ENCODE assay signal across 8 mouse cellular contexts in the genomic region with DNA sequence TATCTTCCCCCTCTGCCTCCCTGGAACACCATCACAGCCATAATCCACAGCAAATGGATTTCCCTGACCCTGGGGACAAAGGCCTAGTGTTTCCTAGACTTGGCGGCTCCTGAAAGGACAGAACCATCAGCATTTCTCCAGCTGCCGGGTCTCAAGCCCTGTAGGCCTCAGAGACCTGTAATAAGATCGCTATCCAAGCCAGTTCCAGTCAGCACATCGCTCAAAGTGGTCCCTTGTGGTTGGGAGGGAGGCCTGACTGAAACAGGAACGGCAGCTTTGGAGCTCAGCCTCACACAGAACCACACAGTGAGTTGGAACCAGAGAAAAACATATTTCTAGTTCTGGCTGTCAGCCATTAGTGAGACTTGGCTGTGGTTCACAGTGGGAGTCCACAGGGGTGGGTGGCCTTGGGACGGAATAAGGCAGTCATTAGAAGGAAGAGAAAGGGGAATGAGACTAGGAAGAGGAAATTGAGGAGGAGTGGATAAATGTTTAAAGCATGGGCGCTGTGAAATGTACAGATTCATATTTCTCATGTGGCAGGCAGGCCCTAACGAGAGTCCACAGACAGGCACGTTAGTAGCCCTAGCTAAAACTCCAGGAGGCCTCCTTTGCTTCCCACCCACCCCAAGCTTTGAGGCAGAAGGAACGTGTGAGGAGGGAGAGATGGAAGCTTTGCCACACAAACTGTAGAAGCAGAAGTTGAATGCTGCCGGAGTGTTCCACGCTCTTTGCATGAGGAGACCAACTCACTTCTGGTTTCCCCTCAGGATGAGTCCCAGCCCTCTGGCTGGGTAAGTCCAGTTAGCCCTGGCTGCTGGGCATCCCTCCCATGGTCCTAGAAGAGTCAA. TPM values are rescaled to one million over a fixed set of nuclear protein-coding genes. Genes with fewer than 3 reads are reported as not detected.
DNase-seq lines count a peak whose midpoint lies in the region; ATAC-seq and TF ChIP-seq lines count a peak whose summit lies in the region.

No protein-coding gene starts in this region.

- no peak for TF ChIP-seq POLR2A in kidney, adult 2 months (IDR thresholded peaks at IDR 0.05; ENCODE audit: low read depth, low read length)

- peaks cover 48% of the 10 kb centered on the region for H3K4me1 ChIP-seq in embryonic facial prominence, embryonic 14.5 days (ENCODE audit: control insufficient read depth, insufficient read depth, low read length)
- H3K4me1 ChIP-seq in heart, embryonic 10.5 days: peaks cover 24% of the 10 kb centered on the region
- no peaks in the 10 kb centered on the region for H3K4me1 ChIP-seq in kidney, adult 2 months (ENCODE audit: control insufficient read depth, insufficient read depth, low read length)
- H3K4me1 ChIP-seq in limb, embryonic 10.5 days: peaks cover 69% of the 10 kb centered on the region
- peaks cover 45% of the 10 kb centered on the region for H3K4me1 ChIP-seq in neural tube, embryonic 12.5 days

- H3K27me3 ChIP-seq in embryonic facial prominence, embryonic 14.5 days (replicated peaks; ENCODE audit: control insufficient read depth, insufficient read depth, low read length): no peaks in the 10 kb centered on the region
- peaks cover 14% of the 10 kb centered on the region; the same call in 1 of the 2 replicates for H3K27me3 ChIP-seq in heart, embryonic 10.5 days (ENCODE audit: insufficient read depth, poor library complexity, severe bottlenecking)
- no peaks in the 10 kb centered on the region for H3K27me3 ChIP-seq in kidney, adult 2 months (replicated peaks; ENCODE audit: control insufficient read depth, insufficient read depth, low read length)
- no peaks in the 10 kb centered on the region for H3K27me3 ChIP-seq in limb, embryonic 10.5 days (ENCODE audit: low read depth, poor library complexity, severe bottlenecking)
- no peaks in the 10 kb centered on the region for H3K27me3 ChIP-seq in neural tube, embryonic 12.5 days (replicated peaks)

- WGBS in embryonic facial prominence, embryonic 14.5 days: 15% methylated on average over 12 of the region's 12 CpGs
- 56% methylated on average over 12 of the region's 12 CpGs for WGBS in heart, embryonic 10.5 days
- WGBS in kidney, adult 2 months: 59% methylated on average over 12 of the region's 12 CpGs
- 57% methylated on average over 12 of the region's 12 CpGs for WGBS in limb, embryonic 10.5 days
- WGBS in neural tube, embryonic 12.5 days: 49% methylated on average over 12 of the region's 12 CpGs

- no peaks in the 10 kb centered on the region for H3K9me3 ChIP-seq in embryonic facial prominence, embryonic 14.5 days (ENCODE audit: control insufficient read depth, low read length)
- no peaks in the 10 kb centered on the region for H3K9me3 ChIP-seq in heart, embryonic 10.5 days
- H3K9me3 ChIP-seq in limb, embryonic 10.5 days (replicated peaks): no peaks in the 10 kb centered on the region
- no peaks in the 10 kb centered on the region for H3K9me3 ChIP-seq in neural tube, embryonic 12.5 days

- peak overlapping the region; percentile 91 for H3K27ac ChIP-seq in embryonic facial prominence, embryonic 14.5 days (replicated peaks; ENCODE audit: low read depth, low read length)
- H3K27ac ChIP-seq in heart, embryonic 10.5 days: peak overlapping the region; percentile 36
- no peak overlapping the region; the same call in 1 of the 2 replicates for H3K27ac ChIP-seq in kidney, adult 2 months (ENCODE audit: insufficient read depth, low read depth, low read length)
- peak overlapping the region; percentile 86 for H3K27ac ChIP-seq in limb, embryonic 10.5 days
- peak overlapping the region; percentile 38 for H3K27ac ChIP-seq in neural tube, embryonic 12.5 days

- no peak for TF ChIP-seq CTCF in kidney, adult 2 months (conservative IDR thresholded peaks at IDR 0.05; ENCODE audit: insufficient read depth, insufficient read length, low read depth, low read length)

- H3K4me3 ChIP-seq in embryonic facial prominence, embryonic 14.5 days (ENCODE audit: low read depth, low read length): no peak overlapping the region
- no peak overlapping the region for H3K4me3 ChIP-seq in heart, embryonic 10.5 days
- H3K4me3 ChIP-seq in kidney, adult 2 months (ENCODE audit: insufficient read depth, low read depth, low read length): no peak overlapping the region
- no peak overlapping the region for H3K4me3 ChIP-seq in limb, embryonic 10.5 days
- H3K4me3 ChIP-seq in neural tube, embryonic 12.5 days: no peak overlapping the region

- no peaks in the 10 kb centered on the region for H3K36me3 ChIP-seq in embryonic facial prominence, embryonic 14.5 days (ENCODE audit: control insufficient read depth, insufficient read depth, low read length)
- H3K36me3 ChIP-seq in heart, embryonic 10.5 days: no peaks in the 10 kb centered on the region
- no peaks in the 10 kb centered on the region for H3K36me3 ChIP-seq in kidney, adult 2 months (ENCODE audit: control insufficient read depth, insufficient read depth, low read length)
- H3K36me3 ChIP-seq in limb, embryonic 10.5 days: no peaks in the 10 kb centered on the region
- H3K36me3 ChIP-seq in neural tube, embryonic 12.5 days: no peaks in the 10 kb centered on the region; the same call in 1 of the 2 replicates

- H3K9ac ChIP-seq in embryonic facial prominence, embryonic 14.5 days (ENCODE audit: low read depth, low read length): no peak overlapping the region; the same call in 1 of the 2 replicates
- no peak overlapping the region for H3K9ac ChIP-seq in neural tube, embryonic 12.5 days

- peak overlapping the region; percentile 11; the same call in 1 of the 2 replicates for H3K4me2 ChIP-seq in embryonic facial prominence, embryonic 14.5 days (ENCODE audit: low read depth, low read length)
- H3K4me2 ChIP-seq in neural tube, embryonic 12.5 days (replicated peaks): peak overlapping the region; percentile 1; the same call in 1 of the 2 replicates

- peak; percentile 67 for DNase-seq in embryo, embryonic 10 days (ENCODE audit: low spot score)
- no peak for DNase-seq in embryo, embryonic 9.5 days (ENCODE audit: extremely low spot score)
- peak; percentile 98 for DNase-seq in embryonic facial prominence, embryonic 14.5 days (ENCODE audit: low spot score)
- no peak for DNase-seq in heart, embryonic 10.5 days (ENCODE audit: low spot score)
- peak; percentile 69 for DNase-seq in kidney, adult 2 months
- peak; percentile 61 for DNase-seq in limb, embryonic 10.5 days (ENCODE audit: low spot score)
- no peak for DNase-seq in spleen, postnatal 36 days (ENCODE audit: low spot score in 2 of 2)

- peak; percentile 95 for ATAC-seq in embryonic facial prominence, embryonic 14.5 days (ENCODE audit: low read depth)
- ATAC-seq in neural tube, embryonic 12.5 days (ENCODE audit: low FRiP score, low read depth): no peak

RNA-seq across cellular contexts. Expression of gene Phc2, which starts 43.7 kb away (rescaled TPM):
- 51.0 and 55.1 TPM in 2 replicates for polyA plus RNA-seq in embryonic facial prominence, embryonic 14.5 days (2014; fragmentation: Nextera tagmentation; extraction: Ambion mirVana)
- polyA plus RNA-seq in heart, embryonic 10.5 days (2016; fragmentation: Nextera tagmentation; extraction: Ambion mirVana): 24.5 and 35.2 TPM in 2 replicates
- 64.6 and 69.5 TPM in 2 replicates for polyA plus RNA-seq in kidney, adult 2 months (2012; rRNA removed)
- polyA plus RNA-seq in limb, embryonic 10.5 days (2016; fragmentation: Nextera tagmentation; extraction: Ambion mirVana): 71.1 and 76.8 TPM in 2 replicates
- 163 and 167 TPM in 2 replicates for polyA plus RNA-seq in neural tube, embryonic 12.5 days (2016; fragmentation: Nextera tagmentation; extraction: Ambion mirVana)

RNA-seq across cellular contexts. Expression of gene A3galt2, which starts 56.9 kb away (rescaled TPM):
- 0.13 TPM in 2 replicates for polyA plus RNA-seq in embryonic facial prominence, embryonic 14.5 days (2014; fragmentation: Nextera tagmentation; extraction: Ambion mirVana)
- polyA plus RNA-seq in heart, embryonic 10.5 days (2016; fragmentation: Nextera tagmentation; extraction: Ambion mirVana): 0.04 and 0.10 TPM in 2 replicates
- polyA plus RNA-seq in kidney, adult 2 months (2012; rRNA removed): 0.16 and 0.39 TPM in 2 replicates
- 0.10 TPM in 1 of 2 replicates, not detected in the other for polyA plus RNA-seq in limb, embryonic 10.5 days (2016; fragmentation: Nextera tagmentation; extraction: Ambion mirVana)
- 0.46 and 0.54 TPM in 2 replicates for polyA plus RNA-seq in neural tube, embryonic 12.5 days (2016; fragmentation: Nextera tagmentation; extraction: Ambion mirVana)

Comparison
In these comparisons a context has a peak if more than half of its experiments do, and no peak if none do; other contexts are left out.
1. DNase-seq: peak in embryo, embryonic 10 days (single experiment), embryonic facial prominence, embryonic 14.5 days (single experiment), kidney, adult 2 months (single experiment) and limb, embryonic 10.5 days (single experiment); none in embryo, embryonic 9.5 days (single experiment), heart, embryonic 10.5 days (single experiment) and spleen, postnatal 36 days (0 of 2).